Mouse (Mus musculus) midbrain, embryonic 12.5 days (tissue): ENCODE results near the gene Brms1. TPM values are rescaled to one million over a fixed set of nuclear protein-coding genes. Genes with fewer than 3 reads are reported as not detected.
"Not testable (repeated sequence)": the region's sequence is repeated elsewhere in the genome, so short reads cannot be mapped to it uniquely, and the experiment has no call there.

Source experiments
- ATAC-seq: fragments of 200-750 bp; cut with Nextera tagmentation; 2 replicates; pipeline ENCODE4 v1.8.0; 2017; ENCODE audit warnings: low read depth, moderate TSS enrichment, moderate library complexity; ENCODE audit not compliant: low FRiP score
- H3K27ac ChIP-seq: fragments of 300-500 bp; sonication (generic); replicated peaks from 2 replicates; pipeline ENCODE4 v1.5.1; 2016; ENCODE audit warnings: mild to moderate bottlenecking
- H3K27me3 ChIP-seq: fragments of 300-500 bp; sonication (generic); 2 replicates; pipeline ENCODE4 v1.6.1; 2016; ENCODE audit warnings: mild to moderate bottlenecking
- H3K36me3 ChIP-seq: fragments of 300-500 bp; sonication (generic); 2 replicates; pipeline ENCODE4 v1.6.1; 2016
- H3K4me1 ChIP-seq: fragments of 300-500 bp; sonication (generic); 2 replicates; pipeline ENCODE4 v1.6.1; 2016
- H3K4me2 ChIP-seq: fragments of 300-500 bp; sonication (generic); replicated peaks from 2 replicates; pipeline ENCODE4 v1.6.1; 2016; ENCODE audit warnings: mild to moderate bottlenecking, moderate library complexity
- H3K4me3 ChIP-seq: fragments of 300-500 bp; sonication (generic); 2 replicates; pipeline ENCODE4 v1.5.1; 2016; ENCODE audit warnings: mild to moderate bottlenecking
- H3K9ac ChIP-seq: fragments of 300-500 bp; sonication (generic); replicated peaks from 2 replicates; pipeline ENCODE4 v1.6.1; 2016; ENCODE audit warnings: mild to moderate bottlenecking, moderate library complexity
- H3K9me3 ChIP-seq: fragments of 300-500 bp; sonication (generic); 2 replicates; pipeline ENCODE4 v1.6.1; 2016; ENCODE audit warnings: mild to moderate bottlenecking
- WGBS: fragments of 180-500 bp; shearing (Covaris S2); methylation state at CpG from one replicate; pipeline ENCODE4 v1.1.7; 2016; 5-methylcytosine and 5-hydroxymethylcytosine counted together
- polyA plus RNA-seq: library from polyadenylated mRNA; unstranded; fragments of >200 nt; fragmentation: Nextera tagmentation; extraction: Ambion mirVana; gene quantifications from 2 replicates; pipeline ENCODE4 v1.2.1, GENCODE M21; 2016

Gene Brms1
- polyA plus RNA-seq, 1 experiment from 2014 or later: 63.7 TPM

GRCm38 (mm10) chr19:5084834-5085144 lies 43.6 kb downstream of the Brms1 start:
- H3K4me3 ChIP-seq: peak overlapping the region; percentile 47
- peaks cover 70% of the 10 kb centered on the region for H3K27me3 ChIP-seq
- H3K27ac ChIP-seq: no peak overlapping the region
- peak overlapping the region; percentile 72 for H3K4me2 ChIP-seq
- ATAC-seq: no peak
- peak overlapping the region; percentile 56; the same call in 1 of the 2 replicates for H3K9ac ChIP-seq
- H3K9me3 ChIP-seq: no peaks in the 10 kb centered on the region
- no peaks in the 10 kb centered on the region for H3K36me3 ChIP-seq
- peaks cover 27% of the 10 kb centered on the region for H3K4me1 ChIP-seq
- WGBS: 7% methylated on average over 15 of the region's 15 CpGs

- ATAC-seq: no peak
- peaks cover 64% of the 10 kb centered on the region for H3K27me3 ChIP-seq
- no peaks in the 10 kb centered on the region for H3K9me3 ChIP-seq
- H3K4me2 ChIP-seq: peak within 1 kb of the TSS; percentile 72
- H3K9ac ChIP-seq: peak within 1 kb of the TSS; percentile 56
- peak within 1 kb of the TSS; percentile 47 for H3K4me3 ChIP-seq
- H3K36me3 ChIP-seq: peaks cover 1% of the 10 kb centered on the region; the same call in 1 of the 2 replicates
- WGBS: under 1% methylated on average over 69 of the region's 69 CpGs
- H3K4me1 ChIP-seq: peaks cover 27% of the 10 kb centered on the region
- H3K27ac ChIP-seq: no peak within 1 kb of the TSS
These were observed 44.1 kb downstream of the Brms1 start, which contains the start of gene Tmem151a for GRCm38 (mm10) chr19:5085145-5085863. Gene Tmem151a (minus strand): TSS chr19:5085531.

- H3K4me2 ChIP-seq, H3K9ac ChIP-seq, H3K27ac ChIP-seq, H3K9me3 ChIP-seq, ATAC-seq, H3K4me3 ChIP-seq: not testable (repeated sequence)
- 71% methylated on average over 4 of the region's 4 CpGs for WGBS
- Histone ChIP-seq H3K27me3 (peaks cover 52% of the 10 kb centered on the region), H3K4me1 (peaks cover 27% of the 10 kb centered on the region), H3K36me3 (peaks cover 12% of the 10 kb centered on the region)
These were observed 45.4 kb downstream of the Brms1 start for GRCm38 (mm10) chr19:5086533-5086932.

GRCm38 (mm10) chr19:5087884-5088728 lies 47.0 kb downstream of the Brms1 start, which contains the start of gene Yif1a:
Gene Yif1a (plus strand): TSS chr19:5088538.
- peaks cover 30% of the 10 kb centered on the region for H3K4me1 ChIP-seq
- H3K9me3 ChIP-seq: no peaks in the 10 kb centered on the region
- WGBS: under 1% methylated on average over 58 of the region's 58 CpGs
- H3K4me2 ChIP-seq: peak within 1 kb of the TSS; percentile 89
- H3K36me3 ChIP-seq: peaks cover 28% of the 10 kb centered on the region
- H3K4me3 ChIP-seq: peak within 1 kb of the TSS; percentile 89
- H3K9ac ChIP-seq: peak within 1 kb of the TSS; percentile 73
- H3K27ac ChIP-seq: peak within 1 kb of the TSS; percentile 91
- H3K27me3 ChIP-seq: peaks cover 36% of the 10 kb centered on the region
- peak; percentile 95 for ATAC-seq

GRCm38 (mm10) chr19:5089324-5089723 lies 48.2 kb downstream of the Brms1 start:
- H3K36me3 ChIP-seq: peaks cover 36% of the 10 kb centered on the region
- peak overlapping the region; percentile 89 for H3K4me3 ChIP-seq
- H3K4me1 ChIP-seq: peaks cover 42% of the 10 kb centered on the region
- peaks cover 24% of the 10 kb centered on the region for H3K27me3 ChIP-seq
- no peak for ATAC-seq
- H3K9me3 ChIP-seq: no peaks in the 10 kb centered on the region
- peak overlapping the region; percentile 73; the same call in 1 of the 2 replicates for H3K9ac ChIP-seq
- H3K27ac ChIP-seq: no peak overlapping the region
- WGBS: 91% methylated on average over 4 of the region's 4 CpGs
- H3K4me2 ChIP-seq: peak overlapping the region; percentile 89

- Histone ChIP-seq H3K4me1 (peaks cover 60% of the 10 kb centered on the region), H3K9me3 (no peaks in the 10 kb centered on the region), H3K27me3 (no peaks in the 10 kb centered on the region), H3K4me3 (no peak overlapping the region), H3K36me3 (peaks cover 36% of the 10 kb centered on the region), H3K27ac (no peak overlapping the region), H3K9ac (no peak overlapping the region), H3K4me2 (no peak overlapping the region)
- ATAC-seq: no peak
- 84% methylated on average over 10 of the region's 10 CpGs for WGBS
These were observed 50.9 kb downstream of the Brms1 start for GRCm38 (mm10) chr19:5092083-5092482.

GRCm38 (mm10) chr19:5093481-5094242 lies 52.5 kb downstream of the Brms1 start:
- ATAC-seq: no peak; the same call in 1 of the 2 replicates
- no peaks in the 10 kb centered on the region for H3K27me3 ChIP-seq
- H3K9ac ChIP-seq: peak overlapping the region; percentile 32
- H3K9me3 ChIP-seq: no peaks in the 10 kb centered on the region
- peak overlapping the region; percentile 93 for H3K27ac ChIP-seq
- WGBS: 71% methylated on average over 12 of the region's 12 CpGs
- peaks cover 36% of the 10 kb centered on the region for H3K36me3 ChIP-seq
- peak overlapping the region; percentile 93 for H3K4me2 ChIP-seq
- peak overlapping the region; percentile 78 for H3K4me3 ChIP-seq
- peaks cover 64% of the 10 kb centered on the region for H3K4me1 ChIP-seq

GRCm38 (mm10) chr19:5094243-5094632 lies 53.1 kb downstream of the Brms1 start:
- WGBS: 0% methylated on average over 21 of the region's 21 CpGs
- H3K27ac ChIP-seq: peak overlapping the region; percentile 93
- peaks cover 36% of the 10 kb centered on the region for H3K36me3 ChIP-seq
- H3K4me1 ChIP-seq: peaks cover 64% of the 10 kb centered on the region
- H3K4me3 ChIP-seq: peak overlapping the region; percentile 78
- H3K4me2 ChIP-seq: peak overlapping the region; percentile 93
- peak; percentile 68 for ATAC-seq
- peak overlapping the region; percentile 32 for H3K9ac ChIP-seq
- H3K9me3 ChIP-seq: no peaks in the 10 kb centered on the region
- no peaks in the 10 kb centered on the region for H3K27me3 ChIP-seq

GRCm38 (mm10) chr19:5094746-5095417 lies 53.7 kb downstream of the Brms1 start:
- 33% methylated on average over 11 of the region's 11 CpGs for WGBS
- Histone ChIP-seq H3K36me3 (peaks cover 41% of the 10 kb centered on the region), H3K4me3 (peak overlapping the region; percentile 78), H3K9me3 (no peaks in the 10 kb centered on the region), H3K9ac (peak overlapping the region; percentile 32), H3K4me1 (peaks cover 66% of the 10 kb centered on the region), H3K27ac (peak overlapping the region; percentile 93), H3K27me3 (no peaks in the 10 kb centered on the region), H3K4me2 (peak overlapping the region; percentile 93)
- ATAC-seq: no peak; the same call in none of the 2 replicates

GRCm38 (mm10) chr19:5095887-5096474 lies 54.8 kb downstream of the Brms1 start:
- H3K36me3 ChIP-seq: peaks cover 44% of the 10 kb centered on the region
- no peaks in the 10 kb centered on the region for H3K9me3 ChIP-seq
- WGBS: 4% methylated on average over 9 of the region's 9 CpGs
- peak overlapping the region; percentile 78 for H3K4me3 ChIP-seq
- peak overlapping the region; percentile 93 for H3K27ac ChIP-seq
- ATAC-seq: no peak
- no peaks in the 10 kb centered on the region for H3K27me3 ChIP-seq
- peak overlapping the region; percentile 98 for H3K9ac ChIP-seq
- H3K4me1 ChIP-seq: peaks cover 66% of the 10 kb centered on the region
- H3K4me2 ChIP-seq: peak overlapping the region; percentile 93
